Mouse (Mus musculus) E14TG2a.4 (cell line): ENCODE measurements around the gene Mnd1.

Source experiments
- H3K27me3 ChIP-seq: 2 replicates; pipeline ENCODE4 v1.6.1; 2014; ENCODE audit warnings: low read length, control low read depth; ENCODE audit not compliant: insufficient read depth
- H3K36me3 ChIP-seq: 2 replicates; pipeline ENCODE4 v1.6.1; 2014; ENCODE audit warnings: low read length, control low read depth; ENCODE audit not compliant: insufficient read depth
- H3K4me1 ChIP-seq: replicated peaks from 2 replicates; pipeline ENCODE4 v1.6.1; 2014; ENCODE audit warnings: low read depth, low read length, control low read depth
- H3K4me3 ChIP-seq: replicated peaks from 2 replicates; pipeline ENCODE4 v1.5.1; 2014; ENCODE audit warnings: mild to moderate bottlenecking, low read length
- H3K9me3 ChIP-seq: 2 replicates; pipeline ENCODE4 v1.6.1; 2014; ENCODE audit warnings: low read length, control low read depth
- CTCF ChIP-seq: conservative IDR thresholded peaks from 2 replicates; pipeline ENCODE4 v1.5.1; 2014; ENCODE audit warnings: low read length
- NANOG ChIP-seq: IDR thresholded peaks from 2 replicates; pipeline ENCODE4 v1.6.1; 2014; ENCODE audit warnings: borderline replicate concordance, low read length, mixed read lengths
- POU5F1 ChIP-seq: IDR thresholded peaks from 2 replicates; pipeline ENCODE4 v1.6.1; 2014; ENCODE audit warnings: low read length, borderline replicate concordance

The Mnd1 gene

GRCm38 (mm10) chr3:84090982-84091381 is 64.6 kb downstream of the Mnd1 start:
- Histone ChIP-seq H3K36me3 (peaks cover 19% of the 10 kb centered on the region), H3K4me3 (no peak overlapping the region), H3K4me1 (no peaks in the 10 kb centered on the region), H3K27me3 (no peaks in the 10 kb centered on the region), H3K9me3 (no peaks in the 10 kb centered on the region)
- TF ChIP-seq POU5F1 (no peak), CTCF (peak; percentile 41)

DNA sequence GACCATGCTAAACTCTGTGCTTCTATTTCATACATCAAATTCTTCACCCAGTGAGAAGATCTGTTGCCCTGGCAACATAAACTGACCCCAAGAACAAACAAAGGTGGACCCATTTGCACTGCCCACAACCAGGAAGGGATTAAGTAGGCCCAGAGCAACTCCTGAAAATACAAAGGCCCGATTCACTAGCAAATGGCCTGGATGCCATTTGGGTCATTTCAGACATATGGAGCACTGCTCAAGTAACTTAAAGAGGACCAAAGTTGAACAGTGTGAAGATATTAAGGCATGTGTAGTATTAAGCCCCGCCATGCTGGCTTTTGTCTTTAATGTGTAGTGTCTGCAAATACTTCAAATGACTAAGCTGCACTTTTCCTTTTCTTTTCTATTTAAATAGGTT is 68.7 kb downstream of the Mnd1 start:
- TF ChIP-seq CTCF (no peak), POU5F1 (no peak), NANOG (no peak)
- Histone ChIP-seq H3K4me3 (no peak overlapping the region), H3K27me3 (no peaks in the 10 kb centered on the region), H3K4me1 (no peaks in the 10 kb centered on the region), H3K36me3 (peaks cover 13% of the 10 kb centered on the region; the same call in 1 of the 2 replicates), H3K9me3 (no peaks in the 10 kb centered on the region)

- Histone ChIP-seq H3K9me3 (no peaks in the 10 kb centered on the region), H3K4me3 (no peak overlapping the region), H3K36me3 (peaks cover 13% of the 10 kb centered on the region; the same call in 1 of the 2 replicates), H3K4me1 (no peaks in the 10 kb centered on the region), H3K27me3 (no peaks in the 10 kb centered on the region)
- TF ChIP-seq NANOG = no peak
- TF ChIP-seq POU5F1 = no peak
- no peak for TF ChIP-seq CTCF
These were observed 69.2 kb downstream of the Mnd1 start for GRCm38 (mm10) chr3:84086337-84086736.

DNA sequence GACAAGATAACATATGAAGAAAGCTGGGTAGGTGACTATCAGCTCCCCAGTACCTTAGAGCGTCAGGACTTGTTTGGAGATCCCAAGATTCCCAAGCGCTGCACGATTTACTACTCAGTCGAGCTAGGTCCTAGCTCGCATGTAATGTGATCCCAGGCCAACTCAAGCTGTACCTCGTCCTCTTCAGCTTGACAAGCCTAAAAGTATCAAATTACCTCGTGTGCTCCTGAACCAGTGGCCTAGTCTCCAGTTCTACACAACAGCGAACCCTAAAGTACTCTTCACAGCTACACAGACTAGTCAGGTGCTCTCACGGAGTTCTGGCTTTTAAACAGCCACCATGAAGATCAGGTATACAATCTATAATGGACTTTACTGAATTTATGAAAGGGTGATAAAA is 70.2 kb downstream of the Mnd1 start:
- H3K4me1 ChIP-seq = no peaks in the 10 kb centered on the region

DNA sequence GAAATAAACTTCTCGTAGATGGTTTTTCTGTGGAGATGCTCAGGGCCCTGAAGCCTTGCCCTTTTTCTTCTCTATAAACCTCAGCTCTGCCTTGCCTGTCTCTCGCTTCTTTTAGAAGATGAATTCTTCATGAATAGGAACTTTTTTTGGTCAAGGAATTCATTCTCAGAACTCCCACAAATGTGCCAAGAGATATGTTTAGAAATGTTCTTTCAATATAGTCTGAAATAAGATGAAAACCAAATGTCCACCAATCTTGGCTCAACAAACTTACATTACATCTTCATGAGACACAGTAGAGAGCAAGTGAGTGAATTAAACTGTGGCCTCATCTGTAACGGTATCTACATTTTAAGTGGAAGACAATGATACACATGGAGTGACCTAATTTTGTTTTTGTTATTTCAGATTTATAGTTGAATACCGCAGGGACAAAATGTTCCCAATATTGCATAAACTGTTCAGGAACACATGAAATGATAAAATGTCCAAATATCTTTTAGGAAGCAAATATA is 74.3 kb downstream of the Mnd1 start:
- Histone ChIP-seq H3K4me3 (no peak overlapping the region), H3K36me3 (no peaks in the 10 kb centered on the region), H3K27me3 (no peaks in the 10 kb centered on the region), H3K9me3 (peaks cover 7% of the 10 kb centered on the region; the same call in 1 of the 2 replicates), H3K4me1 (no peaks in the 10 kb centered on the region)
- TF ChIP-seq NANOG = no peak
- TF ChIP-seq CTCF = no peak
- no peak for TF ChIP-seq POU5F1

More for the DNA sequence above, 70.2 kb downstream of the Mnd1 start:
- no peak for TF ChIP-seq CTCF
- peaks cover 12% of the 10 kb centered on the region; the same call in 1 of the 2 replicates for H3K36me3 ChIP-seq
- no peak overlapping the region for H3K4me3 ChIP-seq
- H3K27me3 ChIP-seq = no peaks in the 10 kb centered on the region
- H3K9me3 ChIP-seq = no peaks in the 10 kb centered on the region

- no peak overlapping the region for H3K4me3 ChIP-seq
- H3K4me1 ChIP-seq = no peaks in the 10 kb centered on the region
- H3K27me3 ChIP-seq = no peaks in the 10 kb centered on the region
- TF ChIP-seq NANOG = no peak
- TF ChIP-seq POU5F1 = no peak
- no peak for TF ChIP-seq CTCF
- H3K9me3 ChIP-seq = peaks cover 7% of the 10 kb centered on the region; the same call in 1 of the 2 replicates
- H3K36me3 ChIP-seq = no peaks in the 10 kb centered on the region
These were observed 75.5 kb downstream of the Mnd1 start for GRCm38 (mm10) chr3:84080074-84080473.

DNA sequence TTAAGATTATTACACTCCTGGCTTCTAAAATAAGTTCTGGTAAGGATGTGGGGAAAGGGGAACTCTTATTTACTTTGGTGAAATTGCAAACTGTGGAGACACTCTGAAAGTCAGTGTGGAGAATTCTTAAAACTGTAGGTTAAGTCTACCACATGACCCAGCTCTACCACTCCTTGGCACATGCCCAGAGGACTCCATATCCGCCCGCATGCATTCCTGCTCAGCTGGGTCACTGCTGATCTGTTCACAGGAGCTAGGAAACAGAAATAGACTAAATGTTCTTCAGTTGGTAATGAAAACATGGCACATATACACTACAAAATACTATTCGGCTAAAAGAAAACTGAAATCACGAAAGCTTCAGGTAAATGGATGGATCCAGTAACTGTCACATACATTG is 78.1 kb downstream of the Mnd1 start:
- H3K27me3 ChIP-seq = no peaks in the 10 kb centered on the region
- H3K36me3 ChIP-seq = no peaks in the 10 kb centered on the region
- peaks cover 7% of the 10 kb centered on the region; the same call in 1 of the 2 replicates for H3K9me3 ChIP-seq
- TF ChIP-seq POU5F1 (no peak), CTCF (no peak), NANOG (no peak)
- no peaks in the 10 kb centered on the region for H3K4me1 ChIP-seq
- H3K4me3 ChIP-seq = no peak overlapping the region

DNA sequence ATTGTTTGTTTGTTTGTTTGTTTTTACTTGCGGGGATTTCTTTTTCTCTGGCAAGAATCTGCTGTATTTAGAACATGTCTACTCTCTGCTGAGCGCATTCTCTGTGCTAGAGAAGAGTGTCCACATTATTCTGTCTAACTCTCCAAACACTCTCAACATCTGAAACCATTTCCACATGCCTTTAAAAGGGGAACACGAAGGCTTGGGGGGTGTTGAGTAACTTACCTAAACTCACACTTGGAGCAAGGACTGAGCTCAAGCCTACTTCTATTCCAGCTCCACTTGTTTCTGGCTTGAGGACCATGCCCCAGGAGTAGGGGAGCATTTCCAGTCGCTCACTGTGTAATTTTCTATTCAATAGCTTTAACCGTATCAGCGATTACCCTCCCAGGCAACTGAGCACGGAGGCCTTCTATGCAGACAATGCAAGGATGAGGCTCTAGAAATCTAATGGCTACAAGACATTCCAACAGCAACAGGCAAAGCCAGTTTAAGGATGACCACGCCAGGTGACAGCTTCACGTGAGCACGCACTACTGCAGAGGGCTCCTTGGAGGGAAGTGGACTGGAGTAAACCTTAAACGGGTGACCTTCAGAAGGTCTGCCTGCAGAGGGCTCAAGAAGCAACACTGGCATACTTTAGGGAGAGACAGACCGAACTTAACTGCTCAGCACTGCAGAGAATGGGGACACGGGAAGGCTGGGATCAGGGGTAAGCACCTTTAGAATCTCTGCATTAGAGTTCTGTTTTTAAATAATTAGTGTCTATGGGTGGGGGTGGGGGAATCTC is 78.8 kb downstream of the Mnd1 start:
- TF ChIP-seq NANOG = no peak
- TF ChIP-seq CTCF = no peak
- TF ChIP-seq POU5F1 = no peak
- Histone ChIP-seq H3K4me1 (peaks cover under 1% of the 10 kb centered on the region; the same call in 1 of the 2 replicates), H3K4me3 (no peak overlapping the region), H3K27me3 (no peaks in the 10 kb centered on the region), H3K36me3 (no peaks in the 10 kb centered on the region), H3K9me3 (peaks cover 7% of the 10 kb centered on the region; the same call in 1 of the 2 replicates)
